Mouse (Mus musculus): ENCODE results near the gene Bbs7.

DNA sequence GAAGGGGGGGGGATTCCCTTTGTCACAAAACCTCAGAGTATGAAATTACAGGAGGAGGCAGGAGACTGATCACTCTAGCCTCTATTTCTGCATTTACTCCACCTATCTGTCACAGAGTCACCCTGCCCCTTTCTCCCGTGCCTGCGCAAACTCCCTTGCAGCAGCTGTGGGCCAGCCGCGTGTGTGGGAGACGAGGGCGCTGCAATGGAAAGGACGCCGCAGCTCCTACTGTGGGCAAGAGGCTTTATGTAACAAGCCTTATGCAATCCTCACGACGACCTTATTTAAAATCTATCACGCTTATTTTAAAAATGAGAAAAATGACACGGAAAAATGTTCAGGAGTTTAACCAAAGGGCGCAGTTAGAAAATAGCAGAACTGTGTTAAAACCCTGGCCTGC is 29.5 kb upstream of the Bbs7 start:
- no peak for TF ChIP-seq CTCF (IDR thresholded peaks at IDR 0.05; ENCODE audit: low read depth, low read length)
- no peak for TF ChIP-seq POLR2A (IDR thresholded peaks at IDR 0.05; ENCODE audit: extremely low read depth, insufficient read depth, low read length)
